Comparison of ENCODE assay signal across 9 mouse cellular contexts in the genomic region with DNA sequence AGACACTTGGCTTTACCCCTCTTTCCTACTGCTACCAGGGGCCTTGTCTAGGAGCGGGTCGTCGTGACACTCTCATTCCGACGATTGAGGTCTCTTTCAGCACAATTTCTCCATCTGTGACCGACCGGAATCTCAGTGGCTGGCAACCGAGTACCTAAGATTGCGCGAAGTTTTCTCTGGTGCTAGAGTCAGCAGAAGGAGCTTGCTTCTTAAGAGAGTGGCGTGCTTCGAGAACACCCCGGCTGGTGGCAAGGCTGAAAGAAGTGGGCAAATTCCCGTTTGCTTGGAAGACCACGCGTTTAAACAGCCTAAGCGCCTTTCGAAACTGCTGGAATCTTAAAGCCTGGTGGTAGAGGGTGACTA. TPM values are rescaled to one million over a fixed set of nuclear protein-coding genes. Genes with fewer than 3 reads are reported as not detected.
DNase-seq lines count a peak whose midpoint lies in the region; ATAC-seq and TF ChIP-seq lines count a peak whose summit lies in the region.
"Had no signal": no experiment of that assay in that cellular context is flagged by ENCODE, and none has a peak within 500 bp of the region (broad histone marks: within the 10 kb centered on the region; RNA-seq: fewer than 3 reads in every experiment).

No protein-coding gene starts in this region.

- H3K27ac ChIP-seq in heart, embryonic 11.5 days (ENCODE audit: low read depth, low read length), result no peak overlapping the region
- H3K27ac ChIP-seq in ES-Bruce4 (ENCODE audit: insufficient read depth, low read length), result no peak overlapping the region
- 0 out of 2 replicates have a peak overlapping the region, but pooled peaks have one; percentile 87 for H3K27ac ChIP-seq in forebrain, embryonic 13.5 days
- peak overlapping the region; percentile 76 for H3K27ac ChIP-seq in liver, embryonic 15.5 days (replicated peaks)

- H3K9ac ChIP-seq in heart, embryonic 11.5 days (ENCODE audit: low read depth, low read length), result peak overlapping the region; percentile 97
- H3K9ac ChIP-seq in ES-Bruce4 (ENCODE audit: low read depth, poor library complexity, severe bottlenecking), result peak overlapping the region; percentile 84
- H3K9ac ChIP-seq in forebrain, embryonic 13.5 days, result peak overlapping the region; percentile 90
- H3K9ac ChIP-seq in liver, embryonic 15.5 days, result peak overlapping the region; percentile 74

- no peak for TF ChIP-seq EP300 in ES-Bruce4 (IDR thresholded peaks at IDR 0.05; ENCODE audit: insufficient read depth, low read depth, low read length)

- H3K4me2 ChIP-seq in heart, embryonic 11.5 days, result peak overlapping the region; percentile 64
- peak overlapping the region; percentile 97 for H3K4me2 ChIP-seq in forebrain, embryonic 13.5 days
- H3K4me2 ChIP-seq in liver, embryonic 15.5 days, result peak overlapping the region; percentile 84

- no peak for ATAC-seq in heart, embryonic 11.5 days (replicated peaks; ENCODE audit: insufficient number of reproducible peaks, low FRiP score, low TSS enrichment)
- no peak; the same call in 1 of the 2 replicates for ATAC-seq in forebrain, embryonic 13.5 days
- ATAC-seq in liver, embryonic 15.5 days (ENCODE audit: insufficient read depth), result no peak
- ATAC-seq in CD4-positive, CD25-positive, alpha-beta regulatory T cell, adult 4 months, result no peak

- intact Hi-C loops in heart, postnatal 10 days (cut with DNase I), result no loop called here

- H3K36me3 ChIP-seq in heart, embryonic 11.5 days (ENCODE audit: control insufficient read depth, insufficient read depth, low read length), result peaks cover 7% of the 10 kb centered on the region
- peaks cover 20% of the 10 kb centered on the region for H3K36me3 ChIP-seq in ES-Bruce4 (ENCODE audit: control insufficient read depth, insufficient read depth, low read length, poor library complexity, severe bottlenecking)
- H3K36me3 ChIP-seq in forebrain, embryonic 13.5 days (ENCODE audit: poor library complexity, severe bottlenecking), result peaks cover 32% of the 10 kb centered on the region
- peaks cover 41% of the 10 kb centered on the region for H3K36me3 ChIP-seq in liver, embryonic 15.5 days (replicated peaks)

- DNase-seq in heart, postnatal 10 days, result no peak
- no peak for DNase-seq in cerebellum, postnatal 14 days
- no peak for DNase-seq in layer of hippocampus, postnatal 14 days (ENCODE audit: low spot score in 2 of 2)

- TF ChIP-seq CTCF in ES-Bruce4 (IDR thresholded peaks at IDR 0.05; ENCODE audit: low read depth, low read length), result no peak

- no peaks in the 10 kb centered on the region for H3K27me3 ChIP-seq in heart, embryonic 11.5 days (ENCODE audit: control insufficient read depth, insufficient read depth, low read length)
- no peaks in the 10 kb centered on the region for H3K27me3 ChIP-seq in ES-Bruce4 (ENCODE audit: control insufficient read depth, insufficient read depth, low read length, poor library complexity, severe bottlenecking)
- H3K27me3 ChIP-seq in forebrain, embryonic 13.5 days, result no peaks in the 10 kb centered on the region
- no peaks in the 10 kb centered on the region for H3K27me3 ChIP-seq in liver, embryonic 15.5 days
- H3K27me3 ChIP-seq: Patski had no signal

- WGBS in heart, embryonic 11.5 days (ENCODE audit: insufficient replicate concordance), result 7% methylated on average over 18 of the region's 18 CpGs
- WGBS in forebrain, embryonic 13.5 days, result 10% methylated on average over 18 of the region's 18 CpGs
- WGBS in liver, embryonic 15.5 days (ENCODE audit: insufficient replicate concordance), result 5% methylated on average over 18 of the region's 18 CpGs

- TF ChIP-seq POLR2A in ES-Bruce4 (IDR thresholded peaks at IDR 0.05; ENCODE audit: insufficient read depth, low read length), result no peak

- no peaks in the 10 kb centered on the region for H3K9me3 ChIP-seq in heart, embryonic 11.5 days (replicated peaks; ENCODE audit: control insufficient read depth, low read length)
- no peaks in the 10 kb centered on the region for H3K9me3 ChIP-seq in ES-Bruce4 (replicated peaks; ENCODE audit: control insufficient read depth, insufficient read depth, low read length, poor library complexity, severe bottlenecking)
- H3K9me3 ChIP-seq in forebrain, embryonic 13.5 days (replicated peaks), result no peaks in the 10 kb centered on the region
- H3K9me3 ChIP-seq in liver, embryonic 15.5 days (replicated peaks), result no peaks in the 10 kb centered on the region

- peak overlapping the region; percentile 93 for H3K4me3 ChIP-seq in heart, embryonic 11.5 days (ENCODE audit: low read depth, low read length)
- peak overlapping the region; percentile 77 for H3K4me3 ChIP-seq in ES-Bruce4 (ENCODE audit: low read depth, low read length)
- peak overlapping the region; percentile 90 for H3K4me3 ChIP-seq in forebrain, embryonic 13.5 days
- peak overlapping the region; percentile 81 for H3K4me3 ChIP-seq in liver, embryonic 15.5 days (replicated peaks)

- peaks cover 21% of the 10 kb centered on the region for H3K4me1 ChIP-seq in heart, embryonic 11.5 days (ENCODE audit: control insufficient read depth, insufficient read depth, low read length)
- H3K4me1 ChIP-seq in ES-Bruce4 (ENCODE audit: control insufficient read depth, insufficient read depth, low read length), result no peaks in the 10 kb centered on the region
- H3K4me1 ChIP-seq in forebrain, embryonic 13.5 days, result peaks cover 53% of the 10 kb centered on the region
- H3K4me1 ChIP-seq in liver, embryonic 15.5 days (replicated peaks), result peaks cover 42% of the 10 kb centered on the region

RNA-seq across cellular contexts. Expression of a gene that starts 0.3 kb away (rescaled TPM):
- polyA plus RNA-seq in heart, embryonic 11.5 days (2014; fragmentation: Nextera tagmentation; extraction: Ambion mirVana), result 169 and 202 TPM in 2 replicates
- 10 to 100 TPM; 43.6 to 60.4 TPM for total RNA-seq in heart, postnatal 10 days (2021)
- 84.0 and 84.7 TPM in 2 replicates for polyA plus RNA-seq in ES-Bruce4 (2011; ENCODE audit: insufficient read depth, insufficient read length, low read depth, missing spikeins)
- 434 and 477 TPM in 2 replicates for polyA plus RNA-seq in forebrain, embryonic 13.5 days (2015; fragmentation: Nextera tagmentation; extraction: Ambion mirVana)
- polyA plus RNA-seq in liver, embryonic 15.5 days (2015; fragmentation: Nextera tagmentation; extraction: Ambion mirVana), result 103 and 115 TPM in 2 replicates
- polyA plus RNA-seq in CD4-positive, CD25-positive, alpha-beta regulatory T cell, adult 4 months (2017; shearing (Covaris generic)), result 100 to 1,000 TPM; 129 to 141 TPM
- total RNA-seq in layer of hippocampus, postnatal 14 days (2021), result 10 to 100 TPM; 56.8 to 57.5 TPM

RNA-seq across cellular contexts. Expression of a gene that starts 0.8 kb away (rescaled TPM):
- 17.9 and 24.4 TPM in 2 replicates for polyA plus RNA-seq in heart, embryonic 11.5 days (2014; fragmentation: Nextera tagmentation; extraction: Ambion mirVana)
- total RNA-seq in heart, postnatal 10 days (2021), result 10 to 100 TPM; 25.8 to 27.1 TPM
- 16.4 and 18.5 TPM in 2 replicates for polyA plus RNA-seq in ES-Bruce4 (2011; ENCODE audit: insufficient read depth, insufficient read length, low read depth, missing spikeins)
- 20.2 and 23.8 TPM in 2 replicates for polyA plus RNA-seq in forebrain, embryonic 13.5 days (2015; fragmentation: Nextera tagmentation; extraction: Ambion mirVana)
- polyA plus RNA-seq in liver, embryonic 15.5 days (2015; fragmentation: Nextera tagmentation; extraction: Ambion mirVana), result 10.8 and 12.1 TPM in 2 replicates
- 10 to 100 TPM; 20.6 to 32.1 TPM for polyA plus RNA-seq in CD4-positive, CD25-positive, alpha-beta regulatory T cell, adult 4 months (2017; shearing (Covaris generic))
- 10 to 100 TPM; 41.2 to 42.7 TPM for total RNA-seq in layer of hippocampus, postnatal 14 days (2021)

RNA-seq across cellular contexts. Expression of a gene that starts 47.9 kb away (rescaled TPM):
- 0.20 and 0.67 TPM in 2 replicates for polyA plus RNA-seq in heart, embryonic 11.5 days (2014; fragmentation: Nextera tagmentation; extraction: Ambion mirVana)
- under 1 TPM; 0.25 to 0.60 TPM for total RNA-seq in heart, postnatal 10 days (2021)
- polyA plus RNA-seq in ES-Bruce4 (2011; ENCODE audit: insufficient read depth, insufficient read length, low read depth, missing spikeins), result 5.3 and 6.1 TPM in 2 replicates
- 0.43 and 0.74 TPM in 2 replicates for polyA plus RNA-seq in forebrain, embryonic 13.5 days (2015; fragmentation: Nextera tagmentation; extraction: Ambion mirVana)
- polyA plus RNA-seq in liver, embryonic 15.5 days (2015; fragmentation: Nextera tagmentation; extraction: Ambion mirVana), result 0.18 and 0.30 TPM in 2 replicates
- polyA plus RNA-seq in CD4-positive, CD25-positive, alpha-beta regulatory T cell, adult 4 months (2017; shearing (Covaris generic)), result under 1 TPM; 0.28 to 0.90 TPM
- 1 to 10 TPM; 4.8 to 9.1 TPM for total RNA-seq in layer of hippocampus, postnatal 14 days (2021)
- polyA plus RNA-seq: Patski had no signal

Comparison
In these comparisons a context has a peak if more than half of its experiments do, and no peak if none do; other contexts are left out.
1. H3K27ac ChIP-seq: peak in forebrain, embryonic 13.5 days (single experiment) and liver, embryonic 15.5 days (single experiment); none in heart, embryonic 11.5 days (single experiment) and ES-Bruce4 (single experiment).
2. Peak in every context shown above with its lines, with median percentiles within 50 percentile points of each other: H3K4me2 ChIP-seq, H3K4me3 ChIP-seq and H3K9ac ChIP-seq.